Mouse (Mus musculus) megakaryocyte, embryonic 14.5 days (primary cell): Measurements from ENCODE around the gene Rnf150.

Source experiments
- FLI1 ChIP-seq: IDR thresholded peaks from 2 replicates; pipeline ENCODE4 v1.6.1; 2012; ENCODE audit warnings: low read length, inconsistent platforms, mixed read lengths
- GATA1 ChIP-seq: IDR thresholded peaks from 3 replicates; pipeline ENCODE4 v1.6.1; 2012; ENCODE audit warnings: mixed read lengths, low read length, inconsistent platforms, borderline replicate concordance

DNA sequence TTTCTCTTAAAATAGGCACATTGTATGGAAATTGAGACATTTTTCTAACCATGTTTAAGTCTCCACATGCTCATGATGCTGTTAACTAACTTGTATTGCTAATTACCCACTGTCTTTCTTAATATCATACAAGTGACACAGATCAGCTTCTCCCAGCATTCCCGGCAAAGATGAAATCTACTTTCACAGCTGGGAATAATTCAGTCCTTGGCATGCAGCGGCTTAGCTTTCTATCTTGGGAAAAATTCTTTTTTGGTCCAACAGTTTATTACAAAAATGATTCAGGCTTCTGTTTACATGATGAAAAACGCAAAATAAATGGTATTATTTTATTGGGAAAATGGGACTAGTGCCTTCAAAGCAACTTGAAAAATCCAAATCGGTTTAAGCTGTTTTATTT is 73.7 kb downstream of the Rnf150 start:
- TF ChIP-seq GATA1 = no peak
- no peak for TF ChIP-seq FLI1
